7 mouse cellular contexts compared by ENCODE assay signal in the genomic region with DNA sequence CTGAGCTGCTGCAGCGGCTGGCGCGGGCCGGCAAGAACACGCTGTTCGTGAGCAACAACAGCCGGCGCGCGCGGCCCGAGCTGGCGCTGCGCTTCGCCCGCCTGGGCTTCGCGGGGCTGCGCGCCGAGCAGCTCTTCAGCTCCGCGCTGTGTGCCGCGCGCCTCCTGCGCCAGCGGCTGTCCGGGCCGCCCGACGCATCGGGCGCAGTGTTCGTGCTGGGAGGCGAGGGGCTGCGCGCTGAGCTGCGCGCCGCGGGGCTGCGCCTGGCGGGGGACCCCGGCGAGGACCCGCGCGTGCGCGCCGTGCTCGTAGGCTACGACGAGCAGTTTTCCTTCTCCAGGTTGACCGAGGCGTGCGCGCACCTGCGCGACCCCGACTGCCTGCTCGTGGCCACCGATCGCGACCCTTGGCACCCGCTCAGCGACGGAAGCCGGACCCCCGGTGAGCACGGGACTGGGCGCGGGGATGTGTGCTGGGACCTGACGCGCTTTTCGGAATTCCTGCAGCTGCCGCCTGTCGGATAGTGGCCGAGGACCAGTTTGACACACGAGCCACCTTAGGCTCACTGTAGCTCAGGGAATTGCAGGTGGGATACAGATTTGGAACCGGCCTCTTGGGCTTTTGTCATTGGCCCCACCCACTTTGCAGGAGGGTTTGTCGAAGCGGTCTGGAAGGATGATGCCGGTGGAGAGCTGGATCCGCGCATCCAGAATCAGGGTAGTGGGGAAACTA. TPM values are rescaled to one million over a fixed set of nuclear protein-coding genes. Genes with fewer than 3 reads are reported as not detected.
DNase-seq lines count a peak whose midpoint lies in the region; ATAC-seq lines count a peak whose summit lies in the region.

No protein-coding gene starts in this region.

- H3K9me3 ChIP-seq in heart, embryonic 13.5 days = no peaks in the 10 kb centered on the region
- H3K9me3 ChIP-seq in liver, embryonic 11.5 days (ENCODE audit: control insufficient read depth, low read length) = no peaks in the 10 kb centered on the region

- H3K27ac ChIP-seq in heart, embryonic 13.5 days (replicated peaks) = peak overlapping the region; percentile 81
- H3K27ac ChIP-seq in liver, embryonic 11.5 days (ENCODE audit: low read depth, low read length) = peak overlapping the region; percentile 79

- 0 out of 2 replicates have a peak, but pooled peaks cover 4% of the 10 kb centered on the region for H3K27me3 ChIP-seq in heart, embryonic 13.5 days (replicated peaks)
- H3K27me3 ChIP-seq in liver, embryonic 11.5 days (replicated peaks; ENCODE audit: control insufficient read depth, insufficient read depth, low read length) = no peaks in the 10 kb centered on the region

- peak overlapping the region; percentile 83 for H3K9ac ChIP-seq in heart, embryonic 13.5 days
- peak overlapping the region; percentile 85 for H3K9ac ChIP-seq in liver, embryonic 11.5 days (ENCODE audit: low read depth, low read length)

- peaks cover 41% of the 10 kb centered on the region for H3K36me3 ChIP-seq in heart, embryonic 13.5 days
- peaks cover 27% of the 10 kb centered on the region for H3K36me3 ChIP-seq in liver, embryonic 11.5 days (ENCODE audit: control insufficient read depth, insufficient read depth, low read length)

- DNase-seq in right cerebral cortex, adult 18-20 months = peak; percentile 53
- DNase-seq in right cerebral cortex, postnatal 25 days = no peak
- peak; percentile 81 for DNase-seq in cerebellum, adult 9-10 months
- DNase-seq in liver, embryonic 11.5 days (ENCODE audit: low spot score) = no peak
- peak; percentile 78 to 84 for DNase-seq in right cerebral cortex, postnatal 10 days (ENCODE audit: low spot score in 2 of 2)
- DNase-seq in urinary bladder, adult 18-20 months (ENCODE audit: low spot score in 2 of 2) = no peak

- H3K4me2 ChIP-seq in heart, embryonic 13.5 days = peak overlapping the region; percentile 94
- peak overlapping the region; percentile 100 for H3K4me2 ChIP-seq in liver, embryonic 11.5 days

- peak overlapping the region; percentile 61 for H3K4me3 ChIP-seq in heart, embryonic 13.5 days
- peak overlapping the region; percentile 83 for H3K4me3 ChIP-seq in liver, embryonic 11.5 days (ENCODE audit: low read depth, low read length)

- under 1% methylated on average over 87 of the region's 87 CpGs for WGBS in heart, embryonic 13.5 days
- WGBS in liver, embryonic 11.5 days = under 1% methylated on average over 86 of the region's 87 CpGs

- peaks cover 24% of the 10 kb centered on the region for H3K4me1 ChIP-seq in heart, embryonic 13.5 days
- peaks cover 29% of the 10 kb centered on the region for H3K4me1 ChIP-seq in liver, embryonic 11.5 days (replicated peaks; ENCODE audit: control insufficient read depth, insufficient read depth, low read length)

- peak; percentile 35 for ATAC-seq in heart, embryonic 13.5 days (ENCODE audit: extremely low read depth, insufficient number of reproducible peaks, low FRiP score, low TSS enrichment)
- peak; percentile 44 for ATAC-seq in liver, embryonic 11.5 days (replicated peaks; ENCODE audit: low FRiP score)

RNA-seq across cellular contexts. Expression of a gene that starts 0.5 kb away (rescaled TPM):
- 20.2 and 21.2 TPM in 2 replicates for polyA plus RNA-seq in heart, embryonic 13.5 days (2015; fragmentation: Nextera tagmentation; extraction: Ambion mirVana)
- polyA plus RNA-seq in liver, embryonic 11.5 days (2014; fragmentation: Nextera tagmentation; extraction: Ambion mirVana) = 23.7 and 23.8 TPM in 2 replicates

RNA-seq across cellular contexts. Expression of a gene that starts 12.3 kb away (rescaled TPM):
- polyA plus RNA-seq in heart, embryonic 13.5 days (2015; fragmentation: Nextera tagmentation; extraction: Ambion mirVana) = 798 and 814 TPM in 2 replicates
- 761 and 837 TPM in 2 replicates for polyA plus RNA-seq in liver, embryonic 11.5 days (2014; fragmentation: Nextera tagmentation; extraction: Ambion mirVana)

RNA-seq across cellular contexts. Expression of a gene that starts 14.7 kb away (rescaled TPM):
- polyA plus RNA-seq in heart, embryonic 13.5 days (2015; fragmentation: Nextera tagmentation; extraction: Ambion mirVana) = 18.8 and 19.5 TPM in 2 replicates
- 69.4 and 70.3 TPM in 2 replicates for polyA plus RNA-seq in liver, embryonic 11.5 days (2014; fragmentation: Nextera tagmentation; extraction: Ambion mirVana)

RNA-seq across cellular contexts. Expression of a gene that starts 14.8 kb away (rescaled TPM):
- 0.20 and 0.31 TPM in 2 replicates for polyA plus RNA-seq in heart, embryonic 13.5 days (2015; fragmentation: Nextera tagmentation; extraction: Ambion mirVana)
- polyA plus RNA-seq in liver, embryonic 11.5 days (2014; fragmentation: Nextera tagmentation; extraction: Ambion mirVana) = 0.55 and 0.99 TPM in 2 replicates

RNA-seq across cellular contexts. Expression of a gene that starts 20.5 kb away (rescaled TPM):
- polyA plus RNA-seq in heart, embryonic 13.5 days (2015; fragmentation: Nextera tagmentation; extraction: Ambion mirVana) = 37.3 and 42.9 TPM in 2 replicates
- 69.6 and 75.3 TPM in 2 replicates for polyA plus RNA-seq in liver, embryonic 11.5 days (2014; fragmentation: Nextera tagmentation; extraction: Ambion mirVana)

Comparison
In these comparisons a context has a peak if more than half of its experiments do, and no peak if none do; other contexts are left out.
1. DNase-seq: peak in right cerebral cortex, adult 18-20 months (single experiment), cerebellum, adult 9-10 months (single experiment) and right cerebral cortex, postnatal 10 days (2 of 2); none in right cerebral cortex, postnatal 25 days (single experiment), liver, embryonic 11.5 days (single experiment) and urinary bladder, adult 18-20 months (0 of 2).